Mouse (Mus musculus) adrenal gland, postnatal 10 days (tissue): Measurements from ENCODE around the gene Fam19a4. TPM values are rescaled to one million over a fixed set of nuclear protein-coding genes. Genes with fewer than 3 reads are reported as not detected.
A peak's percentile ranks its signal among the peaks of the same experiment; 100 is the strongest.

Experiments used
- DNase-seq: peaks from one replicate; pipeline ENCODE4 v3.0.0; 2021; ENCODE audit warnings: mixed read lengths
- long read RNA-seq, 2 experiments: library from polyadenylated mRNA; stranded (forward); transcript quantifications; one replicate each; pipeline ENCODE4 v2.0.0; 2021
- total RNA-seq, 2 experiments: library from RNA; stranded (reverse); gene quantifications; 2 replicates each; pipeline ENCODE4 v1.2.3; 2021

Gene Fam19a4
- under 1 TPM; 0.45 to 0.58 TPM for total RNA-seq
- long read RNA-seq, experiment 1: 0 reads
- long read RNA-seq, experiment 2: 0 reads

GRCm38 (mm10) chr6:97060074-97060681 lies at the start of gene Fam19a4:
TSS of gene Fam19a4 (minus strand) at chr6:97060413.
- peak; percentile 67 for DNase-seq

GRCm38 (mm10) chr6:97106777-97107176 lies 46.6 kb upstream of the Fam19a4 start:
- peak; percentile 61 for DNase-seq

- no peak for DNase-seq
These were observed 45.9 kb upstream of the Fam19a4 start for GRCm38 (mm10) chr6:97106106-97106505.

GRCm38 (mm10) chr6:97104264-97104852 lies 44.1 kb upstream of the Fam19a4 start:
- DNase-seq: peak; percentile 20

GRCm38 (mm10) chr6:97101958-97102702 lies 41.9 kb upstream of the Fam19a4 start:
- no peak for DNase-seq

- DNase-seq: no peak
These were observed 41.2 kb upstream of the Fam19a4 start for GRCm38 (mm10) chr6:97101190-97101957.

- DNase-seq: no peak
These were observed 22.1 kb upstream of the Fam19a4 start for GRCm38 (mm10) chr6:97082336-97082735.

- DNase-seq: no peak
These were observed 19.8 kb upstream of the Fam19a4 start for GRCm38 (mm10) chr6:97080016-97080415.

- DNase-seq: peak; percentile 7
These were observed 614 bp downstream of the Fam19a4 start for GRCm38 (mm10) chr6:97059599-97059998.

- no peak for DNase-seq
These were observed 7.9 kb downstream of the Fam19a4 start for GRCm38 (mm10) chr6:97052196-97052770.

- DNase-seq: no peak
These were observed 11.8 kb downstream of the Fam19a4 start for GRCm38 (mm10) chr6:97048403-97048802.

GRCm38 (mm10) chr6:97046541-97046940 lies 13.7 kb downstream of the Fam19a4 start:
- DNase-seq: no peak

GRCm38 (mm10) chr6:97027110-97027677 lies 33.0 kb downstream of the Fam19a4 start:
- no peak for DNase-seq

GRCm38 (mm10) chr6:97019323-97019722 lies 40.9 kb downstream of the Fam19a4 start:
- no peak for DNase-seq

GRCm38 (mm10) chr6:97016711-97017110 lies 43.5 kb downstream of the Fam19a4 start:
- no peak for DNase-seq

GRCm38 (mm10) chr6:97016018-97016417 lies 44.2 kb downstream of the Fam19a4 start:
- DNase-seq: no peak

- peak; percentile 69 for DNase-seq
These were observed 53.6 kb downstream of the Fam19a4 start for GRCm38 (mm10) chr6:97006513-97007094.

GRCm38 (mm10) chr6:97005038-97005437 lies 55.2 kb downstream of the Fam19a4 start:
- peak; percentile 54 for DNase-seq

- DNase-seq: no peak
These were observed 64.6 kb downstream of the Fam19a4 start for GRCm38 (mm10) chr6:96995556-96996159.

GRCm38 (mm10) chr6:96991741-96992140 lies 68.5 kb downstream of the Fam19a4 start:
- DNase-seq: no peak

GRCm38 (mm10) chr6:96977537-96977936 lies 82.7 kb downstream of the Fam19a4 start:
- no peak for DNase-seq
